Mouse (Mus musculus): ENCODE measurements around the gene Schip1.

- no peak for TF ChIP-seq GATA1 (IDR thresholded peaks at IDR 0.05; ENCODE audit: low read length)
- TF ChIP-seq TAL1 (IDR thresholded peaks at IDR 0.05; ENCODE audit: low read length) = no peak
Measured at GRCm38 (mm10) chr3:68493586-68494295, 429.1 kb downstream of the Schip1 start.
